Mouse (Mus musculus) heart, embryonic 16.5 days (tissue): ENCODE data around the gene Map4k3. TPM values are rescaled to one million over a fixed set of nuclear protein-coding genes. Genes with fewer than 3 reads are reported as not detected.

Experiments
- ATAC-seq: fragments of 200-750 bp; cut with Nextera tagmentation; replicated peaks from 2 replicates; pipeline ENCODE4 v1.8.0; 2017; ENCODE audit warnings: moderate number of reproducible peaks; ENCODE audit not compliant: insufficient read depth, low FRiP score; ENCODE audit errors: extremely low read depth
- H3K27ac ChIP-seq: fragments of 300-500 bp; sonication (generic); 2 replicates; pipeline ENCODE4 v1.5.1; 2014; ENCODE audit warnings: mild to moderate bottlenecking, low read length, control low read depth, moderate library complexity
- H3K27me3 ChIP-seq: fragments of 300-500 bp; sonication (generic); 2 replicates; pipeline ENCODE4 v1.6.1; 2014; ENCODE audit warnings: low read length, mixed read lengths; ENCODE audit not compliant: control insufficient read depth, insufficient read depth
- H3K36me3 ChIP-seq: fragments of 300-500 bp; sonication (generic); 2 replicates; pipeline ENCODE4 v1.6.1; 2014; ENCODE audit not compliant: control insufficient read depth, insufficient read depth
- H3K4me1 ChIP-seq: fragments of 300-500 bp; sonication (generic); 2 replicates; pipeline ENCODE4 v1.6.1; 2014; ENCODE audit warnings: low read length, mixed read lengths; ENCODE audit not compliant: control insufficient read depth, insufficient read depth
- H3K4me2 ChIP-seq: fragments of 300-500 bp; sonication (generic); 2 replicates; pipeline ENCODE4 v1.6.1; 2014; ENCODE audit warnings: low read depth, mild to moderate bottlenecking, control low read depth, low read length
- H3K4me3 ChIP-seq: fragments of 300-500 bp; sonication (generic); 2 replicates; pipeline ENCODE4 v1.5.1; 2014; ENCODE audit warnings: mild to moderate bottlenecking, control low read depth, low read length
- H3K9ac ChIP-seq: fragments of 300-500 bp; sonication (generic); 2 replicates; pipeline ENCODE4 v1.6.1; 2014; ENCODE audit warnings: low read length, control low read depth
- H3K9me3 ChIP-seq: fragments of 300-500 bp; sonication (generic); replicated peaks from 2 replicates; pipeline ENCODE4 v1.6.1; 2016; ENCODE audit warnings: low read length; ENCODE audit not compliant: control insufficient read depth
- WGBS: fragments of 180-500 bp; shearing (Covaris S2); extraction: QIAGEN DNeasy Blood & Tissue Kit; methylation state at CpG from one replicate; pipeline ENCODE4 v1.1.7; 2014; 5-methylcytosine and 5-hydroxymethylcytosine counted together
- polyA plus RNA-seq: library from polyadenylated mRNA; unstranded; fragments of >200 nt; fragmentation: Nextera tagmentation; extraction: Ambion mirVana; gene quantifications from 2 replicates; pipeline ENCODE4 v1.2.1, GENCODE M21; 2015

The Map4k3 gene
- polyA plus RNA-seq, 1 experiment from 2014 or later = 17.9 TPM

DNA sequence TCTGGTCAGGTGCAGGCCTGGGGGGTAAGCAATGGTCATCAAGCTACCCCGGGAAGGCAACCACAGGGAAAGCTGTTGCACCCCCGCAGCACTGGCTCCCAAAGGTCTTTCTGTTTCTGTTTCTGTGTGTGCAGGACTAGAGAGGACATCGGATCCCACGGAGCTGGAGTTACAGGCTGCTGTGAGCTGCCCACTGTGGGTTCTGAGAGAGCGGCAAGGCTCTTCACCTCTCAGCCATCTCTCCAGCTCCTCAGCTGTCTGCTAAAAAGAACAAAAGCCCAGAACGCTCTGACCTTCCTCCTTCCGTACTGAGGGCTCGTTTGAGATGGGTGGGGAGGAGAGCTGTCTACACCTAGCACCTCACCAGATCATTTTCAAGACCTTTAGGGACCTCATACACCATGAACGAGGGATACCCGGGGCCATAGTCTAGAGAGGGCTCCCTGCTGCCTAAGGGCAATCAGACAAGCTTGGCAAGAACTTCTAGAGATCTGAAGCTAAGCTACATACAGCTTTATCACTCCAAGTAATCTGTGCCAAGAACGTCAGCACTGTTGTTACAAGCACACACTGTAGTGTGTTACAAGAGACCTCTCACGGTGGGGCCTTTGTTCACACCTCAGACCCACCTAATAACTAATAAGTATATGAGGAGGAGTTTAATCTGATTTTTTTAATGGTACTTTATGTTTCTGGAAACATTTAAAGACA, 29.9 kb downstream of the Map4k3 start:
- Histone ChIP-seq H3K36me3 (no peaks in the 10 kb centered on the region), H3K27ac (peak overlapping the region; percentile 23; the same call in 1 of the 2 replicates), H3K4me2 (peak overlapping the region; percentile 18; the same call in 1 of the 2 replicates), H3K4me1 (peaks cover 57% of the 10 kb centered on the region), H3K27me3 (no peaks in the 10 kb centered on the region), H3K9ac (peak overlapping the region; percentile 38; the same call in 1 of the 2 replicates), H3K9me3 (no peaks in the 10 kb centered on the region), H3K4me3 (no peak overlapping the region)
- ATAC-seq = no peak
- WGBS = 45% methylated on average over 12 of the region's 12 CpGs

DNA sequence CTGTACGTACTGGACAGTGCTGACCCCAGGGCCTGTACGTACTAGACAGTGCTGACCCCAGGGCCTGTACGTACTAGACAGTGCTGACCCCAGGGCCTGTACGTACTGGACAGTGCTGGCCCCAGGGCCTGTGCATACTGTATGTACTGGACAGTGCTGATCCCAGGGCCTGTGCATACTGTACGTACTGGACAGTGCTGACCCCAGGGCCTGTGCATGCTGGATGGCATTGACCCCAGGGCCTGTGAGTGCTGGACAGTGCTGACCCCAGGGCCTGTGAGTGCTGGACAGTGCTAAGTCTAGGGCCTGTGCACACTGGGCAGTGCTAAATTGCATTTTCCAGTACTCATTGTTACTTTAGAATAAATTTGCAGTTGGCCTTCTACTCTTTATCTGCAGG, 31.3 kb downstream of the Map4k3 start:
- WGBS = 97% methylated on average over 5 of the region's 5 CpGs
- Histone ChIP-seq H3K36me3 (no peaks in the 10 kb centered on the region), H3K9ac (no peak overlapping the region), H3K27me3 (no peaks in the 10 kb centered on the region), H3K4me2 (no peak overlapping the region), H3K9me3 (no peaks in the 10 kb centered on the region), H3K27ac (no peak overlapping the region), H3K4me1 (peaks cover 59% of the 10 kb centered on the region), H3K4me3 (no peak overlapping the region)
- no peak for ATAC-seq

DNA sequence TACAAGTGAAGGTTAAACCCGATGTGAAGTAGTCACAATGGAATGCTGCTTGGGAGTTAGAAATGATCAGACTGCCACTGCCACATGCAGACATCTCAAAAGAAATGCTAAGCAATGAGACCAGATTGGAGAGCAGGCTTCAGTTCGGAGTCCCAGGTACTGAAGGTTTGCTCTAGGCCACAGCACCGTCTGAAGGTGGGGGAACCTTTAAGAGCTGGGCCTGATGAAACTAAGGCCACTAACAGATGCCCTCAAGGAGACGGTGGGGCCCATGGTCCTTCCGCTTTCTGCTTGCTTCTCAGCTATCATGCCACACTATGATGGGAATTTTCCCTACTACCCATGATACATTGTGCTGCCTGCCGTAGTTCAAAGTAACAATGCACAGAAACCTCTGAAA, 32.1 kb downstream of the Map4k3 start:
- Histone ChIP-seq H3K27ac (peak overlapping the region; percentile 26; the same call in 1 of the 2 replicates), H3K4me3 (no peak overlapping the region), H3K4me2 (no peak overlapping the region), H3K9ac (no peak overlapping the region), H3K27me3 (no peaks in the 10 kb centered on the region), H3K36me3 (no peaks in the 10 kb centered on the region), H3K9me3 (no peaks in the 10 kb centered on the region), H3K4me1 (peaks cover 57% of the 10 kb centered on the region)
- no peak for ATAC-seq
- WGBS = 72% methylated on average over 6 of the region's 6 CpGs

DNA sequence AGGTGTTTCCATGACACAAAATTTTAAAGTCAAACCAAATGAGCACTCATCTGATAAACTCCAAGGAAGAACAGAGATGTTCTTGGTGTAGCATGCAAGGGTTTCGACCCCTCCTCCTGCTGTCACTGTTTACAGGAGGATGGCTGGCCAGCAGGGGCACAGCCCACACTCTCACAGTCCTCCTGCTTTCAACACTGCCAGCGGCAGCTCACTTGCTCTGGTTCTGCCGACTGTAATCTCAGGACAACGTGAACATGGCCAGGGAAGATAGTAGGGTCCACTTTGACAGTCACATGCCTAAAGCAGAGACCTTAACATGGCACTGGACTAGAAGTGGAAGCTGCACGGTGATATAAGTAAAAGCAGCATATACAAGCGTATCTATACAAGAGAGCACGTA, 34.6 kb downstream of the Map4k3 start:
- Histone ChIP-seq H3K4me1 (peaks cover 50% of the 10 kb centered on the region), H3K27me3 (no peaks in the 10 kb centered on the region), H3K9me3 (no peaks in the 10 kb centered on the region), H3K4me3 (peak overlapping the region; percentile 29), H3K9ac (peak overlapping the region; percentile 35; the same call in 1 of the 2 replicates), H3K36me3 (0 out of 2 replicates have a peak, but pooled peaks cover 3% of the 10 kb centered on the region), H3K27ac (peak overlapping the region; percentile 83), H3K4me2 (peak overlapping the region; percentile 54)
- 30% methylated on average over 7 of the region's 7 CpGs for WGBS
- ATAC-seq = peak; percentile 74

DNA sequence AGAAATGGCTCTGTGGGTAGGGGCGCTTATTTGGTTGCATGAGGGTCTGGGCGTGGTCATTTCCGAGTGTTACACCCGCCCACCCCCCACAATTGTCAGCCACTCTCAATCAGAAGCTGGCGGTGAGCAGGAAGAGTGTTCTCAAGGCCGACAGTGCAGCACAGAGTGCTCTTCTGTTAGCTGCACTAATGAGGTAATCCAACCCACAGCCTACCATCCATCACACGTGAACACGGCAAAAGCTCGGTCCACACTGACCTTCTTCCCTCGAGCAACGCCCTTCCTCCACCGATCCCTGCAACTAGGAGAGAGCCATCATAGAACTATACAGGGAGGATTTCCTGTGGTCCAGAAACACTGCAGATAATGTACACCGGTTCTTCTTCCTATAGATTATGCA, 36.1 kb downstream of the Map4k3 start:
- H3K4me2 ChIP-seq = no peak overlapping the region
- no peaks in the 10 kb centered on the region for H3K9me3 ChIP-seq
- 0 out of 2 replicates have a peak, but pooled peaks cover 3% of the 10 kb centered on the region for H3K36me3 ChIP-seq
- H3K27ac ChIP-seq = no peak overlapping the region
- H3K4me3 ChIP-seq = no peak overlapping the region
- H3K9ac ChIP-seq = no peak overlapping the region
- H3K27me3 ChIP-seq = no peaks in the 10 kb centered on the region
- H3K4me1 ChIP-seq = peaks cover 35% of the 10 kb centered on the region
- WGBS = 72% methylated on average over 13 of the region's 13 CpGs
- no peak for ATAC-seq

DNA sequence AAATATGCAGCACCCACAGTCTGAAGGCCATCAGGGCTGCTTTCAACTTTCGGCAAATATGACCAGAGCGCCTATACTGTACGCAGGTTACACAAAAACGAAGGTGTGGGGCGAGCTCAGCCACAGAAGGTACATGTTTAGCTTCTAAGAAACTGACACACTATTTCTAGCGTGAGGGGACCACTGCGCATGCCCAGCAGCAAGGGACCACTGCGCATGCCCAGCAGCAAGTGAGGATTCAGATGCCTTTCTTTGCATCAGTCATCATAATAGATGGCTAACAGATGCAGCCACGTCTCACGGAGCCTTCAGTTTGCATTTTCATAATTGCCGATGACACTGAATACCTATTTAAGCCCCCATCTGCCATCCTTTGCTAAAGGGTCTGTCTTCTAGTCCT, 39.6 kb downstream of the Map4k3 start:
- Histone ChIP-seq H3K4me2 (no peak overlapping the region), H3K9ac (no peak overlapping the region), H3K4me3 (no peak overlapping the region), H3K27ac (no peak overlapping the region), H3K27me3 (no peaks in the 10 kb centered on the region), H3K9me3 (no peaks in the 10 kb centered on the region), H3K36me3 (0 out of 2 replicates have a peak, but pooled peaks cover 3% of the 10 kb centered on the region), H3K4me1 (peaks cover 13% of the 10 kb centered on the region)
- no peak for ATAC-seq
- WGBS = 92% methylated on average over 11 of the region's 11 CpGs

DNA sequence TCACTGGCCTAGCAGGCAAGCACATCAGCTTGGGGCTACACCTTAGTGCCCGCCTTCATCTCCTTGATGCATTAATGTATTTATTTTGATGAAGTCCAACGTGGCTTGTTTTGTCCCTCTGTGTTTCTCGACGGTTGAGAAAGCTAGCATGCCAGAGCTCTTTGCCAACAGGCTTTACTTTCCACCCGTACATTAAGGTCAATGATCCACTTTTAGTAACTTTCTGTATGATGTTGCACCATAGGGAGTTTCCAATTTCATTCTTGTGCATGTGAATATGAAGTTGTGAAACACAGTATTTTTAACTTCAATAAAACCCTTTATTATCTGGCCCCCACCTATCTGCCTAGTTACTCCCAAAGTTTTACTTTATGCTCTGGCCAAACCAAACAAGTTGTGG, 42.2 kb downstream of the Map4k3 start:
- no peak for ATAC-seq
- WGBS = 76% methylated on average over 5 of the region's 5 CpGs
- H3K27me3 ChIP-seq = no peaks in the 10 kb centered on the region

DNA sequence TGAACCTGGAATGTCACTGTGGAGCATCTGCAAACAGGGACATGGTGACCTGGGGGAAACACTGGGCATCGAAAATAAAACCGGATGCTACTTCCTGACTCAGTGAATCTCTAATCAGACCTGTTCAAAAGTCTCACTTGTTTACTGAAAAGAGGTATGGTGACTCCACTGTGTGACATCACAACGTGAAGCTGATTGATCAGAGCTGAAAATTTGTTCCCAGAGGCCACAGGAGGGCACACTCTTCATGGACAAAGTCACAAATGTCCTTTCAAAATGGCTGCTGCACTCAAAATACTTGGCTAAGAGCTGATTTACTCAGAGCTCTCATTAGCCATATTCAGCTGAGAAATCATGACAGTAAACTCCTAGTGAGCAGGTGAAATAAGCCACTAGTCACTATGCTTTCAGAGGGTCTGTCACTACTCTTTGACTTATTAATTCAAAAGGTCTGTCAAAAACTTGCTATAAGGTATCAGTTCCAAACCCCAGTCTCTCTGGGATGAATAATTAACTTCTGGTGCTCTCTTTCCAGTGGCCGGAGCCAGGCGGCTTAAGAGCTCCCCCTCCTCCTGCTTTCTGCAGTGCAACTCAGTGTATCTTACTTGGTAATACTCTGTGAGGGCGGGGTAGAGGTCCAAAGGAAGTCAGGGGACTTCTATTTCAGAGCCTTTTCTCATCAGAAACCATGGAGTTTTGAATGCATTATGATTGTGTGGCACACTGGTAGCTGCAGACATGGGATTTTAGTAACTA, 44.3 kb downstream of the Map4k3 start:
- Histone ChIP-seq H3K4me1 (peaks cover 15% of the 10 kb centered on the region), H3K9me3 (no peaks in the 10 kb centered on the region), H3K36me3 (no peaks in the 10 kb centered on the region), H3K27ac (peak overlapping the region; percentile 43; the same call in 1 of the 2 replicates), H3K4me3 (no peak overlapping the region), H3K4me2 (no peak overlapping the region), H3K27me3 (no peaks in the 10 kb centered on the region), H3K9ac (no peak overlapping the region)
- ATAC-seq = peak; percentile 41; the same call in 1 of the 2 replicates
- WGBS = 45% methylated on average over 6 of the region's 6 CpGs

More for the DNA sequence above, 42.2 kb downstream of the Map4k3 start:
- Histone ChIP-seq H3K9ac (no peak overlapping the region), H3K9me3 (no peaks in the 10 kb centered on the region), H3K36me3 (0 out of 2 replicates have a peak, but pooled peaks cover 2% of the 10 kb centered on the region), H3K4me2 (no peak overlapping the region), H3K4me3 (no peak overlapping the region), H3K4me1 (peaks cover 18% of the 10 kb centered on the region), H3K27ac (no peak overlapping the region)

DNA sequence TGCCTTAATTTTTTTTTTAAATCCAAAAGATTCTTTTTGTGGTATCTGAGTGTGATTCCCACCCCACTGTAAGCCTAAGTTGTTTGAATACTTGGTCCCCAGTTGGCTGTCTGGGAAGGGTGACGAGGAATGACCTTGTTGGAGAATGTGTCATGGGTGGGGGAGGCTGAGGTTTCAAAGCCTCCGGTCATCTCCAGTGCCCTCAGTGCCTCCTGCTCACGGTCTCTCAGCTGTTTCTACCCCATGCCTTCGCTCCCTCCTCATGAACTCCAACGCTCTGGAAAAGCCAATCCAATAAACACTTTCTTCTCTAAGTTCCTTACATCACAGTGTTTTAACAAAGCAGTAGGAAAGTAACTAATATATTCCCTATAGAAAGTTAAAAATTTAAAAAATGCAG, 45.2 kb downstream of the Map4k3 start:
- peaks cover 15% of the 10 kb centered on the region for H3K4me1 ChIP-seq
- H3K27me3 ChIP-seq = no peaks in the 10 kb centered on the region
- 56% methylated on average over 5 of the region's 5 CpGs for WGBS
- no peaks in the 10 kb centered on the region for H3K36me3 ChIP-seq
- no peak overlapping the region for H3K9ac ChIP-seq
- no peaks in the 10 kb centered on the region for H3K9me3 ChIP-seq
- no peak overlapping the region for H3K27ac ChIP-seq
- H3K4me2 ChIP-seq = no peak overlapping the region
- no peak for ATAC-seq
- no peak overlapping the region for H3K4me3 ChIP-seq
